Mouse (Mus musculus) myocyte (in vitro differentiated cells): ENCODE data around the gene Slc2a6. TPM values are rescaled to one million over a fixed set of nuclear protein-coding genes. Genes with fewer than 3 reads are reported as not detected.

Source experiments
- H3K27me3 ChIP-seq: one replicate; pipeline ENCODE4 v1.6.1; 2011; ENCODE audit not compliant: control insufficient read depth, insufficient read depth, insufficient read length
- H3K36me3 ChIP-seq: one replicate; pipeline ENCODE4 v1.6.1; 2011; ENCODE audit not compliant: control insufficient read depth, insufficient read depth
- H3K4me2 ChIP-seq: one replicate; pipeline ENCODE4 v1.6.1; 2011; ENCODE audit warnings: low read depth, control low read depth
- H3K4me3 ChIP-seq: one replicate; pipeline ENCODE4 v1.5.1; 2011; ENCODE audit warnings: mild to moderate bottlenecking, control low read depth, moderate library complexity
- H3K79me2 ChIP-seq: one replicate; pipeline ENCODE4 v1.6.1; 2011; ENCODE audit not compliant: control insufficient read depth, insufficient read depth
- H3ac ChIP-seq: one replicate; pipeline ENCODE4 v1.6.1; 2011; ENCODE audit not compliant: control insufficient read depth, insufficient read length
- CEBPB ChIP-seq: IDR thresholded peaks from 2 replicates; pipeline ENCODE4 v1.6.1; 2011; ENCODE audit warnings: mild to moderate bottlenecking, moderate library complexity; ENCODE audit not compliant: poor library complexity, insufficient read depth, severe bottlenecking
- E2F4 ChIP-seq: IDR thresholded peaks from one replicate; pipeline ENCODE4 v1.6.1; 2011; ENCODE audit warnings: mild to moderate bottlenecking, control low read depth, moderate library complexity; ENCODE audit not compliant: insufficient read depth
- MAX ChIP-seq: IDR thresholded peaks from one replicate; pipeline ENCODE4 v1.6.1; 2011; ENCODE audit warnings: low read depth, mild to moderate bottlenecking, control low read depth
- MYOD1 ChIP-seq, 3 experiments: IDR thresholded peaks; one replicate each; pipeline ENCODE4 v1.6.1; 2011; ENCODE audit warnings: control low read depth in 2 of 3, low read depth in 2 of 3, mild to moderate bottlenecking in 2 of 3, moderate library complexity in 1 of 3; ENCODE audit not compliant: insufficient read length in 2 of 3, control insufficient read depth in 1 of 3
- MYOG ChIP-seq, 3 experiments: IDR thresholded peaks; one replicate each; pipeline ENCODE4 v1.6.1; 2011; ENCODE audit warnings: control low read depth in 2 of 3, low read depth in 2 of 3, mild to moderate bottlenecking in 2 of 3; ENCODE audit not compliant: insufficient read length in 2 of 3, control insufficient read depth in 1 of 3, insufficient read depth in 1 of 3
- POLR2A ChIP-seq: IDR thresholded peaks from one replicate; pipeline ENCODE4 v1.6.1; 2011; ENCODE audit warnings: low read depth, mild to moderate bottlenecking, control low read depth, moderate library complexity; ENCODE audit not compliant: insufficient read length
- POLR2AphosphoS2 ChIP-seq: IDR thresholded peaks from one replicate; pipeline ENCODE4 v1.6.1; 2011; ENCODE audit warnings: low read depth, control low read depth; ENCODE audit not compliant: insufficient read length
- REST ChIP-seq: IDR thresholded peaks from one replicate; pipeline ENCODE4 v1.6.1; 2011; ENCODE audit warnings: mild to moderate bottlenecking, control low read depth, moderate library complexity; ENCODE audit not compliant: insufficient read depth, insufficient read length
- SRF ChIP-seq: IDR thresholded peaks from one replicate; pipeline ENCODE4 v1.6.1; 2011; ENCODE audit warnings: low read depth; ENCODE audit not compliant: control insufficient read depth, insufficient read length
- TCF12 ChIP-seq: IDR thresholded peaks from one replicate; pipeline ENCODE4 v1.6.1; 2011; ENCODE audit warnings: mild to moderate bottlenecking, control low read depth; ENCODE audit not compliant: poor library complexity, insufficient read depth, severe bottlenecking
- TCF3 ChIP-seq: IDR thresholded peaks from one replicate; pipeline ENCODE4 v1.6.1; 2011; ENCODE audit warnings: low read depth, control low read depth; ENCODE audit not compliant: insufficient read length
- USF1 ChIP-seq: IDR thresholded peaks from one replicate; pipeline ENCODE4 v1.6.1; 2011; ENCODE audit warnings: low read depth, mild to moderate bottlenecking, control low read depth, moderate library complexity
- polyA plus RNA-seq: library from polyadenylated mRNA; unstranded; fragments of >200 nt; fragmentation: generic; extraction: Trizol; gene quantifications from one replicate; pipeline ENCODE4 v1.2.1, GENCODE M21; 2012; ENCODE audit warnings: missing spikeins

The Slc2a6 gene
- polyA plus RNA-seq, 1 experiment = 102 TPM

- Histone ChIP-seq H3K79me2 (no peaks in the 10 kb centered on the region), H3ac (no peak overlapping the region), H3K4me3 (peak overlapping the region; percentile 35), H3K27me3 (peaks cover 5% of the 10 kb centered on the region), H3K36me3 (no peaks in the 10 kb centered on the region), H3K4me2 (peak overlapping the region; percentile 58)
- TF ChIP-seq TCF3 (no peak), REST (no peak), POLR2A (no peak), MYOG (IDR thresholded peaks at IDR 0.05; ENCODE audit: control insufficient read depth in 1 of 3, insufficient read depth in 1 of 3, insufficient read length in 2 of 3, low read depth in 2 of 3) (no peak), POLR2AphosphoS2 (no peak), USF1 (no peak), SRF (no peak), CEBPB (no peak), E2F4 (no peak), MAX (no peak), TCF12 (no peak), MYOD1 (IDR thresholded peaks at IDR 0.05; ENCODE audit: control insufficient read depth in 1 of 3, insufficient read length in 2 of 3, low read depth in 2 of 3) (no peak)
Measured at GRCm38 (mm10) chr2:27026857-27027617, 761 bp downstream of the Slc2a6 start.

- peak overlapping the region; percentile 35 for H3K4me3 ChIP-seq
Measured at GRCm38 (mm10) chr2:27026332-27026731, 1.5 kb downstream of the Slc2a6 start.

GRCm38 (mm10) chr2:27025545-27025944, 2.3 kb downstream of the Slc2a6 start:
- no peak overlapping the region for H3ac ChIP-seq
- peak overlapping the region; percentile 35 for H3K4me3 ChIP-seq
- H3K79me2 ChIP-seq = no peaks in the 10 kb centered on the region
- TF ChIP-seq USF1 (no peak), MAX (no peak), TCF3 (no peak), MYOD1 (IDR thresholded peaks at IDR 0.05; ENCODE audit: control insufficient read depth in 1 of 3, insufficient read length in 2 of 3, low read depth in 2 of 3) (no peak), CEBPB (no peak), SRF (no peak), E2F4 (no peak), TCF12 (no peak), REST (no peak), POLR2A (no peak), MYOG (IDR thresholded peaks at IDR 0.05; ENCODE audit: control insufficient read depth in 1 of 3, insufficient read depth in 1 of 3, insufficient read length in 2 of 3, low read depth in 2 of 3) (no peak), POLR2AphosphoS2 (no peak)
- peaks cover 5% of the 10 kb centered on the region for H3K27me3 ChIP-seq
- peak overlapping the region; percentile 58 for H3K4me2 ChIP-seq
- no peaks in the 10 kb centered on the region for H3K36me3 ChIP-seq

More at GRCm38 (mm10) chr2:27026332-27026731, 1.5 kb downstream of the Slc2a6 start:
- Histone ChIP-seq H3K79me2 (no peaks in the 10 kb centered on the region), H3K27me3 (peaks cover 5% of the 10 kb centered on the region), H3K36me3 (no peaks in the 10 kb centered on the region), H3ac (no peak overlapping the region), H3K4me2 (peak overlapping the region; percentile 58)
- TF ChIP-seq TCF3 (no peak), SRF (no peak), CEBPB (no peak), POLR2A (no peak), MAX (no peak), E2F4 (no peak), POLR2AphosphoS2 (no peak), REST (no peak)

GRCm38 (mm10) chr2:27024136-27024535, 3.7 kb downstream of the Slc2a6 start:
- Histone ChIP-seq H3K27me3 (peaks cover 5% of the 10 kb centered on the region), H3K4me2 (no peak overlapping the region), H3K4me3 (no peak overlapping the region), H3K36me3 (no peaks in the 10 kb centered on the region), H3ac (no peak overlapping the region), H3K79me2 (no peaks in the 10 kb centered on the region)
- peak; percentile 64 for TF ChIP-seq POLR2AphosphoS2
- no peak for TF ChIP-seq SRF

GRCm38 (mm10) chr2:27022612-27023011, 5.2 kb downstream of the Slc2a6 start:
- H3ac ChIP-seq = no peak overlapping the region
- peaks cover 5% of the 10 kb centered on the region for H3K27me3 ChIP-seq
- no peaks in the 10 kb centered on the region for H3K36me3 ChIP-seq
- no peak for TF ChIP-seq E2F4
- peak; percentile 77 for TF ChIP-seq POLR2AphosphoS2
- peak; percentile 46 for TF ChIP-seq POLR2A
- no peak overlapping the region for H3K4me2 ChIP-seq
- no peak overlapping the region for H3K4me3 ChIP-seq
- H3K79me2 ChIP-seq = no peaks in the 10 kb centered on the region
